Mouse (Mus musculus): ENCODE results near the gene Cep57.

DNA sequence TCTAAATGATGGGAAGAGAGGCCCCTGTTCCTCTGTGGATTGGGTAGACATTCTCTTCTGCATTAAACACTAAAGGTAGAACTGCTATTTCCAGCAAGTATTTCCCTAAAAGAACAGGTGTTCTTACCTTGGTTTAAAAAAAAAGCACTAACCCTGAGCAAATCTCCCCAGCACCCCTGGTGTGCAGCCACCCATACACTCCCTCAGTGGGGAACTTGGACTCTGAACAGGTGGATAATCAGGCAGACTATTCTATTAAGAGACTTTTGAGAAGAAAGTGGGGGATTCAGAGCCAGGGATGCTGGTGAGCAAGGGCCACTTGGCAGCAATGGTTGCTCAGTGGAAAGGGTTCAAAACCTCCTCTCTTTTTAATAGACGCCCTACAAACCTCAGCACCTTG lies 29.3 kb upstream of the Cep57 start:
- TF ChIP-seq POLR2A (IDR thresholded peaks at IDR 0.05; ENCODE audit: insufficient read depth, low read length) = no peak
- no peak for TF ChIP-seq CTCF (IDR thresholded peaks at IDR 0.05; ENCODE audit: low read depth, low read length)
